Mouse (Mus musculus): ENCODE measurements at regions not wholly inside any gene's neighbourhood (a gene's known extent, or its start where the extent isn't known, plus 50 kb on each side); places are given as distances from the start of the nearest gene placed in this dataset.

DNA sequence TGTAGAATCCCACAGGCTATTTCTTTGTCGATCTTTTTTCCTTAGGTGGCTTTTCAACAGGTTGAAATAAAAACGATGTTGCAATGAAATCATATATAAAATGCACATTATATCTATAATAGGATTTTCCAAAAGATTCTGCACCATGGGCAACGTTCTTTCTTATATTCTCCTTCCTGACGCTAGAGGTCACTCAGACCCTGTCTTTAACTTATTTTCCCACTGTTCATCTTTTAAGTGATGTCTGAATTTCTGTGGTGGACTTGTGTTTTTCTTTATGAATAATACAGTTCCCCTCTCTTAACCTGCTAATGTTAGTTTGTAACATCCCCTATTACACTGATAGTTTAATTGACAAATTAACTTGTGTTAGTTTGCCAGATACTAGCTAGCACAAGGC is 86.5 kb upstream of the Got2 start:
- DNase-seq = no peak

DNA sequence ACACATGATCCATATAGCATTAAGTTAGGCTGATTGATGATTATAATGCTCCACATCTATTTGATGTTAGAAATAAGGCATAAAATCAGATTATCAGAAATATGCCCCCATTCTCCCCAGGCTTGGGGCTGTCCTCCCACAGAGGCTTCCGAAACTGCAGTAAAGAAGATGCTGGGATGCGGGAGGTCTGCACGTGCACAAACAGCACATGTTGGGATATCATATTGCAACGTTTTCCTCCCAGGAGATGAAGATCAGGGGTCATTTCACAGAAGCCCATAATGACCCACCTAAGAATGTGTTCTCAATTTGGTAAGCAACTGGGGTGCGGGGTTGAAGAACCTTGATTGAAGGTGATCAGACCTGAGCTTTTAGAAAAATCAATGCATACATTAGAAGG is 85.9 kb upstream of the Got2 start:
- no peak for DNase-seq

DNA sequence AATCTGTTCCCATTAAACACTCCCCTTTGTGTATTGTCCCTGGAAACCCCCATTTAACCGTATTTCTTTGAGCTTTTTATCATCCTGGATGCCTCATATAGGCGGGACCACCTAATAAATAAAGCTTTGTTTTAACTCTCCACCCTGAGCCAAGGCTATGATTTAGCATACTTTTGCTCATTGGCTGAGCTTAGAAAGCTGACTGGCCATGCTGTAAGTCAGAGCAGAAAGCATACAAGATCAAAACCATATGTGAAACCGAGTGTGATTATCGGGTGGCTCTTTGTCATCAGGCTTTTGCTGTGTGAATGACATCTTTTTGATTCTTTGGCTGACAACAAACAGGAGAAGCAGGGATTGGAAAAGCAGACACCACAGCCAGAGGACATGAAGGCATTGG is 85.2 kb upstream of the Got2 start:
- no peak for DNase-seq

DNA sequence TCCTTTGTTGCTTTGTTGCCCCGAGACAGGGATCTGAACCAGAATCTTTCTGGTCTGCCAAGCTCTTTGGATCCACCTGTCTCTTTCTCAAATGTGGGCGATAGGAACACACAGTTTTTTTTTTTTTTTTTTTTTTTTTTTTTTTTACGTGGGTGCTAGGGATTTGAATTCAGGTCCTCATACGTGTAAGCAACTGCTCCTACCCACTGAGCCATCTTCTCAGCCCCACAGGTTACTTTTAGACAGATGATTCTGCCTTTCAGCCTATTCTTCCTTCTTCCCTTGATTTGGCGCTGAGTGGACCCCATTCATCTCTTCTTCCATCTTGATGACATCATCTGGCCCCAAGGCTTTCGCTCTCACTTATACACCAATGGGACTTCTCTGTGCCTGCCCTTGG is 80.5 kb upstream of the Got2 start:
- DNase-seq = no peak

DNA sequence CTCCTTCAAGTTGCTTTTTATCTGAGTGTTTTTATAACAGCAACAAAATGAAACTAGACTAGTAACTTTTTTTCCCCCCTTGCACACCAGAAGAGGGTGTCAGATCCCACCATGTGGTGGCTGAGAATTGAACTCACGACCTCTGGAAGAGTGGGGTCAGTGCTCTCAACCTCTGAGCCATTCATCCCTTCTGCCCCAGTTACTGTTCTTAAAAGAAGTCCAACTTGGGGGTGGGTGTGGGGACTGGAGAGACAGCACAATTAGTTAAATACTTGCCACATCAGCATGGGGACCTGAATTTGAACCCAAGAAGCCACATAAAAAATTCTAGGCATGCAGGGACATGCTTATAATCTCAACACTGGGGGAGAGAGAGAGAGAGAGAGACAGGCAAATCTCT is 78.1 kb upstream of the Got2 start:
- DNase-seq = no peak

DNA sequence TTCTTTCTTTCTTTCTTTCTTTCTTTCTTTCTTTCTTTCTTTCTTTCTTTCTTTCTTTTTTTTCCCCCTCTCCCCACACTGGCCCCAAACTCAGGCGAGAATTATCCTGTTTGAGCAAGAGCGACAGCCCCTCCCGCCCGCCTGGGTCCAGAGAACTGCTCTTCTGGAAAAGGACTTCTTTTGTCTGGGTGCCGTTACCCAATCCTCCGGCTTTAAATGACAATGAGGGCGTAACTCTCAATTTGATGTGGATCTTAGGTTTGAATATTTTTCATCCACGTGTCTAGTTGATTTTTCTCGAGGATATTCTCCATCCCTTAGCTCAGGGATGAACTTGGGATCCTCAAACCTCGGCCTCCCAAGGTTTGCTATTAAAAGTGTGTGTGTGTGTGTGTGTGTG is 63.9 kb upstream of the Got2 start:
- no peak for DNase-seq

DNA sequence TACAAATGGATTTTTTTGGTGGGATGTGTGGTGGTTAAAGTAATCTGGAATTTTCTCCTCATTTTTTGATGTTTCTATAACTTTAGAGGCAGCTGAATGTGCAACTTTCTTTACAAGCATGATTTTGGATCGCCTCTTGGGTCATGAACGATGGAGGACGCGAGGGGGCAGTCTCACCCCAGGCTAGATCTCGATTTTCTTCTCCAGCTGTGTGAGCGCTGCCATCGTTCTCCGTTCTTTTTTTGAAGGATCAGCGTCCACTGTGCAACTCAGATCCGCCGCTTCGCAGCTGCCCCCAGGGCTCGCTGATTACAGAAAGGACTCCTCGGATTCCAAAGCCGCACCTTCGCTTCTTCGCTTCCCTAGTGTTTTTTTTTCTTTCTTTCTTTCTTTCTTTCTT is 63.4 kb upstream of the Got2 start:
- DNase-seq = peak; percentile 62

All from gastrocnemius, postnatal 10 days (tissue).